Mouse (Mus musculus): ENCODE data around the gene Pde4c. TPM values are rescaled to one million over a fixed set of nuclear protein-coding genes. Genes with fewer than 3 reads are reported as not detected.
A peak's percentile ranks its signal among the peaks of the same experiment; 100 is the strongest.

Gene Pde4c
- total and polyA plus RNA-seq, 3 experiments, result 2.3 to 6.5 (median 4.7) TPM

- Histone ChIP-seq H3K79me2 (replicated peaks; ENCODE audit: control insufficient read depth, extremely low read depth, insufficient read depth, poor library complexity, severe bottlenecking) (no peaks in the 10 kb centered on the region), H3K9me3 (replicated peaks; ENCODE audit: low read length) (no peaks in the 10 kb centered on the region), H3K9ac (ENCODE audit: insufficient read depth, low read depth) (no peak overlapping the region), H3K4me3 (replicated peaks in 1 of 3; ENCODE audit: low read depth in 2 of 3, low read length in 2 of 3, poor library complexity in 1 of 3) (peak overlapping the region in 2 of 3 experiments; percentile 62 to 69), H3K4me1 (ENCODE audit: control insufficient read depth in 1 of 2, insufficient read depth in 2 of 2) (peaks cover 29 to 71% of the 10 kb centered on the region in 2 experiments), H3K27me3 (replicated peaks) (no peaks in the 10 kb centered on the region), H3K27ac (ENCODE audit: insufficient read depth, low read depth) (no peak overlapping the region), H3K4me2 (ENCODE audit: insufficient read depth, low read depth, poor library complexity, severe bottlenecking) (peak overlapping the region; percentile 69), H3K36me3 (replicated peaks in 1 of 2; ENCODE audit: control insufficient read depth in 1 of 2, insufficient read depth in 1 of 2, low read length in 1 of 2) (peaks cover 24 to 54% of the 10 kb centered on the region in 2 experiments)
- dilution Hi-C loops (cut with MboI; ENCODE audit: extremely low pct_ligation_motif_present, extremely low pct_unique_long_range_greater_than_20kb, low sequenced_read_pairs) (no loop called here), in situ Hi-C loops (cut with MboI; ENCODE audit: low pct_ligation_motif_present, low pct_unique_long_range_greater_than_20kb, low sequenced_read_pairs) (loop anchor here (5.0 kb wide), 1 partner anchor 37 kb away; no protein-coding TSS in a partner anchor)
- no peak for TF ChIP-seq TCF12 (IDR thresholded peaks at IDR 0.05; ENCODE audit: low read depth, low read length)
- TF ChIP-seq SIN3A (IDR thresholded peaks at IDR 0.05; ENCODE audit: low read length), result no peak
- no peak for TF ChIP-seq CHD1 (IDR thresholded peaks at IDR 0.05; ENCODE audit: low read depth, low read length)
- no peak for TF ChIP-seq NELFE (IDR thresholded peaks at IDR 0.05; ENCODE audit: low read depth, low read length)
- TF ChIP-seq BHLHE40 (IDR thresholded peaks at IDR 0.05; ENCODE audit: low read depth, low read length), result no peak
- no peak for TF ChIP-seq USF2 (conservative IDR thresholded peaks at IDR 0.05; ENCODE audit: low read depth, low read length)
- no peak for TF ChIP-seq CHD2 (IDR thresholded peaks at IDR 0.05; ENCODE audit: low read length)
- no peak for TF ChIP-seq ELF1 (IDR thresholded peaks at IDR 0.05; ENCODE audit: low read depth, low read length)
- TF ChIP-seq JUND (conservative IDR thresholded peaks at IDR 0.05; ENCODE audit: low read depth, low read length), result no peak
- TF ChIP-seq GABPA (IDR thresholded peaks at IDR 0.05; ENCODE audit: insufficient replicate concordance, low read depth, low read length), result no peak
- TF ChIP-seq UBTF (IDR thresholded peaks at IDR 0.05; ENCODE audit: low read depth, low read length), result no peak
- no peak for TF ChIP-seq ZNF384 (IDR thresholded peaks at IDR 0.05; ENCODE audit: low read depth, low read length)
- no peak for TF ChIP-seq JUN (IDR thresholded peaks at IDR 0.05; ENCODE audit: insufficient read depth, low read depth, low read length)
- TF ChIP-seq PAX5 (IDR thresholded peaks at IDR 0.05; ENCODE audit: low read length), result no peak
- TF ChIP-seq HCFC1 (IDR thresholded peaks at IDR 0.05; ENCODE audit: low read depth, low read length), result no peak
- TF ChIP-seq MXI1 (IDR thresholded peaks at IDR 0.05; ENCODE audit: low read depth, low read length), result no peak
- no peak for TF ChIP-seq MAZ (IDR thresholded peaks at IDR 0.05; ENCODE audit: low read depth, low read length)
- no peak for DNase-seq (ENCODE audit: extremely low read depth)
These were observed 41.8 kb downstream of the Pde4c start for GRCm38 (mm10) chr8:70765329-70765728.

GRCm38 (mm10) chr8:70765838-70766570 is 42.5 kb downstream of the Pde4c start:
- H3K27ac ChIP-seq (ENCODE audit: insufficient read depth, low read depth), result peak overlapping the region; percentile 75
- no peaks in the 10 kb centered on the region for H3K9me3 ChIP-seq (replicated peaks; ENCODE audit: low read length)
- dilution Hi-C loops (cut with MboI; ENCODE audit: extremely low pct_ligation_motif_present, extremely low pct_unique_long_range_greater_than_20kb, low sequenced_read_pairs), result no loop called here
- DNase-seq (ENCODE audit: extremely low read depth), result peak; percentile 80
- H3K4me1 ChIP-seq (ENCODE audit: control insufficient read depth in 1 of 2, insufficient read depth in 2 of 2), result peaks cover 29 to 72% of the 10 kb centered on the region in 2 experiments
- peak overlapping the region; percentile 62 to 69 (median 65) for H3K4me3 ChIP-seq (replicated peaks in 1 of 3; ENCODE audit: low read depth in 2 of 3, low read length in 2 of 3, poor library complexity in 1 of 3)
- in situ Hi-C loops (cut with MboI; ENCODE audit: low pct_ligation_motif_present, low pct_unique_long_range_greater_than_20kb, low sequenced_read_pairs), result loop anchor here (5.0 kb wide), 1 partner anchor 36 kb away; no protein-coding TSS in a partner anchor
- H3K9ac ChIP-seq (ENCODE audit: insufficient read depth, low read depth), result peak overlapping the region; percentile 41
- H3K79me2 ChIP-seq (replicated peaks; ENCODE audit: control insufficient read depth, extremely low read depth, insufficient read depth, poor library complexity, severe bottlenecking), result no peaks in the 10 kb centered on the region
- peaks cover 31 to 60% of the 10 kb centered on the region in 2 experiments for H3K36me3 ChIP-seq (replicated peaks in 1 of 2; ENCODE audit: control insufficient read depth in 1 of 2, insufficient read depth in 1 of 2, low read length in 1 of 2)
- H3K4me2 ChIP-seq (ENCODE audit: insufficient read depth, low read depth, poor library complexity, severe bottlenecking), result peak overlapping the region; percentile 69
- H3K27me3 ChIP-seq (replicated peaks), result no peaks in the 10 kb centered on the region
- no peak for TF ChIP-seq POLR2AphosphoS2 (IDR thresholded peaks at IDR 0.05; ENCODE audit: low read depth, low read length)
- peak; percentile 44 for TF ChIP-seq NRF1 (IDR thresholded peaks at IDR 0.05; ENCODE audit: low read depth, low read length)
- no peak for TF ChIP-seq GABPA (IDR thresholded peaks at IDR 0.05; ENCODE audit: insufficient replicate concordance, low read depth, low read length)
- no peak for TF ChIP-seq USF2 (conservative IDR thresholded peaks at IDR 0.05; ENCODE audit: low read depth, low read length)
- TF ChIP-seq MEF2A (IDR thresholded peaks at IDR 0.05; ENCODE audit: borderline replicate concordance, low read depth, low read length), result no peak
- no peak for TF ChIP-seq ZKSCAN1 (IDR thresholded peaks at IDR 0.05; ENCODE audit: borderline replicate concordance, low read depth, low read length)
- peak; percentile 34; the same call in 1 of the 2 replicates for TF ChIP-seq ETS1 (conservative IDR thresholded peaks at IDR 0.05; ENCODE audit: low read depth, low read length)
- TF ChIP-seq MAX (IDR thresholded peaks at IDR 0.05; ENCODE audit: low read length), result no peak; the same call in 1 of the 2 replicates
- no peak for TF ChIP-seq SMC3 (IDR thresholded peaks at IDR 0.05; ENCODE audit: low read depth, low read length)
- no peak for TF ChIP-seq MAFK (IDR thresholded peaks at IDR 0.05; ENCODE audit: insufficient replicate concordance, low read length)
- no peak for TF ChIP-seq KAT2A (IDR thresholded peaks at IDR 0.05; ENCODE audit: insufficient replicate concordance, low read length)
- TF ChIP-seq PAX5 (IDR thresholded peaks at IDR 0.05; ENCODE audit: low read length), result no peak
- no peak for TF ChIP-seq UBTF (IDR thresholded peaks at IDR 0.05; ENCODE audit: low read depth, low read length)
- peak; percentile 77; the same call in 1 of the 2 replicates for TF ChIP-seq SIN3A (IDR thresholded peaks at IDR 0.05; ENCODE audit: low read length)
- TF ChIP-seq CTCF (conservative IDR thresholded peaks at IDR 0.05 in 1 of 2, IDR thresholded peaks at IDR 0.05 in 1 of 2; ENCODE audit: low read depth in 2 of 2, low read length in 2 of 2), result no peak
- no peak for TF ChIP-seq POLR2A (IDR thresholded peaks at IDR 0.05; ENCODE audit: low read depth, low read length)
- TF ChIP-seq IRF4 (IDR thresholded peaks at IDR 0.05; ENCODE audit: low read depth, low read length), result no peak
- TF ChIP-seq MXI1 (IDR thresholded peaks at IDR 0.05; ENCODE audit: low read depth, low read length), result peak; percentile 94
- TF ChIP-seq USF1 (IDR thresholded peaks at IDR 0.05; ENCODE audit: low read depth, low read length), result no peak
- TF ChIP-seq TCF12 (IDR thresholded peaks at IDR 0.05; ENCODE audit: low read depth, low read length), result no peak

Measured in CH12.LX (cell line).